Mouse (Mus musculus) liver, embryonic 14.5 days (tissue): ENCODE measurements at regions not wholly inside any gene's neighbourhood (a gene's known extent, or its start where the extent isn't known, plus 50 kb on each side); places are given as distances from the start of the nearest gene placed in this dataset.

Experiments used
- ATAC-seq: fragments of 200-750 bp; cut with Nextera tagmentation; 2 replicates; pipeline ENCODE4 v1.8.0; 2017; ENCODE audit warnings: moderate number of reproducible peaks, mild to moderate bottlenecking, moderate library complexity; ENCODE audit not compliant: insufficient read depth
- DNase-seq, 3 experiments: peaks; one replicate each; pipeline ENCODE4 v3.0.0-alpha.2; 2012 to 2013; ENCODE audit warnings: low read depth in 3 of 3, low spot score in 3 of 3
- H3K27ac ChIP-seq: fragments of 300-500 bp; sonication (generic); 2 replicates; pipeline ENCODE4 v1.5.1; 2014; ENCODE audit warnings: moderate library complexity, mild to moderate bottlenecking, control low read depth, inconsistent platforms
- H3K27me3 ChIP-seq: fragments of 300-500 bp; sonication (generic); 2 replicates; pipeline ENCODE4 v1.6.1; 2014; ENCODE audit warnings: mild to moderate bottlenecking, low read length, moderate library complexity; ENCODE audit not compliant: control insufficient read depth, insufficient read depth
- H3K36me3 ChIP-seq: fragments of 300-500 bp; sonication (generic); replicated peaks from 2 replicates; pipeline ENCODE4 v1.6.1; 2014; ENCODE audit warnings: low read depth; ENCODE audit not compliant: control insufficient read depth, insufficient read depth
- H3K4me1 ChIP-seq, 2 experiments: fragments of 200-500 bp in 1 of 2; fragments of 300-500 bp in 1 of 2; sonication (generic) in 1 of 2; replicated peaks; 2 replicates each; pipeline ENCODE4 v1.6.1; 2012 to 2014; ENCODE audit warnings: antibody characterized with exemption in 1 of 2, inconsistent platforms in 1 of 2, low read length in 1 of 2; ENCODE audit not compliant: control insufficient read depth in 2 of 2, insufficient read depth in 2 of 2
- H3K4me2 ChIP-seq: fragments of 300-500 bp; sonication (generic); 2 replicates; pipeline ENCODE4 v1.6.1; 2014; ENCODE audit warnings: low read depth, mild to moderate bottlenecking, control low read depth, moderate library complexity
- H3K4me3 ChIP-seq, 2 experiments: fragments of 200-500 bp in 1 of 2; fragments of 300-500 bp in 1 of 2; sonication (generic) in 1 of 2; 2 replicates each; pipeline ENCODE4 v1.5.1; 2012 to 2014; ENCODE audit warnings: low read depth in 2 of 2, low read length in 2 of 2, mild to moderate bottlenecking in 2 of 2, control low read depth in 1 of 2, inconsistent platforms in 1 of 2, moderate library complexity in 1 of 2; ENCODE audit not compliant: insufficient read depth in 1 of 2
- H3K9ac ChIP-seq: fragments of 300-500 bp; sonication (generic); replicated peaks from 2 replicates; pipeline ENCODE4 v1.6.1; 2014; ENCODE audit warnings: mild to moderate bottlenecking, control low read depth, moderate library complexity
- H3K9me3 ChIP-seq: fragments of 300-500 bp; sonication (generic); 2 replicates; pipeline ENCODE4 v1.6.1; 2016; ENCODE audit warnings: low read length, mixed read lengths; ENCODE audit not compliant: control insufficient read depth
- CTCF ChIP-seq: IDR thresholded peaks from 2 replicates; pipeline ENCODE4 v1.5.1; 2016; ENCODE audit warnings: antibody characterized with exemption, low read depth, control low read depth
- EP300 ChIP-seq: IDR thresholded peaks from 2 replicates; pipeline ENCODE4 v1.6.1; 2016; ENCODE audit warnings: antibody characterized with exemption, low read depth
- WGBS: fragments of 180-500 bp; shearing (Covaris S2); extraction: QIAGEN DNeasy Blood & Tissue Kit; methylation state at CpG from one replicate; pipeline ENCODE4 v1.1.7; 2014; ENCODE audit not compliant: insufficient replicate concordance; 5-methylcytosine and 5-hydroxymethylcytosine counted together

- no peak overlapping the region for H3K27ac ChIP-seq
- H3K27me3 ChIP-seq = no peaks in the 10 kb centered on the region
- H3K4me3 ChIP-seq = no peak overlapping the region
- ATAC-seq (no peak), DNase-seq (no peak)
- TF ChIP-seq CTCF (no peak), EP300 (no peak)
- no peak overlapping the region for H3K4me2 ChIP-seq
- H3K9me3 ChIP-seq = no peaks in the 10 kb centered on the region
- H3K36me3 ChIP-seq = no peaks in the 10 kb centered on the region
- H3K4me1 ChIP-seq = no peaks in the 10 kb centered on the region
- H3K9ac ChIP-seq = no peak overlapping the region
- WGBS = 61% methylated on average over 4 of the region's 4 CpGs
Observed at GRCm38 (mm10) chr5:73804556-73805230, 153.5 kb downstream of the Spata18 start.

- ATAC-seq (no peak), DNase-seq (no peak)
- H3K9me3 ChIP-seq = no peaks in the 10 kb centered on the region
- H3K4me2 ChIP-seq = no peak overlapping the region
- no peaks in the 10 kb centered on the region for H3K27me3 ChIP-seq
- TF ChIP-seq EP300 (no peak), CTCF (no peak)
- no peak overlapping the region for H3K9ac ChIP-seq
- no peaks in the 10 kb centered on the region for H3K4me1 ChIP-seq
- H3K27ac ChIP-seq = no peak overlapping the region
- H3K36me3 ChIP-seq = no peaks in the 10 kb centered on the region
- 73% methylated on average over 3 of the region's 3 CpGs for WGBS
- H3K4me3 ChIP-seq = no peak overlapping the region
Observed at GRCm38 (mm10) chr5:73810660-73811059, 159.5 kb downstream of the Spata18 start.

GRCm38 (mm10) chr5:73811094-73811521, 159.9 kb downstream of the Spata18 start:
- WGBS = 65% methylated on average over 3 of the region's 3 CpGs
- no peak overlapping the region for H3K27ac ChIP-seq
- no peak for ATAC-seq
- H3K9me3 ChIP-seq = no peaks in the 10 kb centered on the region
- H3K4me2 ChIP-seq = no peak overlapping the region
- no peaks in the 10 kb centered on the region for H3K36me3 ChIP-seq
- TF ChIP-seq CTCF = no peak
- TF ChIP-seq EP300 = no peak
- no peak for DNase-seq
- H3K27me3 ChIP-seq = no peaks in the 10 kb centered on the region
- no peak overlapping the region for H3K9ac ChIP-seq
- no peaks in the 10 kb centered on the region for H3K4me1 ChIP-seq
- H3K4me3 ChIP-seq = no peak overlapping the region

- Histone ChIP-seq H3K4me2 (no peak overlapping the region), H3K4me1 (no peaks in the 10 kb centered on the region), H3K9me3 (no peaks in the 10 kb centered on the region), H3K4me3 (no peak overlapping the region), H3K27me3 (no peaks in the 10 kb centered on the region), H3K9ac (no peak overlapping the region), H3K27ac (no peak overlapping the region), H3K36me3 (no peaks in the 10 kb centered on the region)
- 74% methylated on average over 5 of the region's 5 CpGs for WGBS
- DNase-seq = no peak
- ATAC-seq = no peak
- TF ChIP-seq CTCF (no peak), EP300 (no peak)
Observed at GRCm38 (mm10) chr5:73815752-73816151, 164.6 kb downstream of the Spata18 start.

GRCm38 (mm10) chr5:73817180-73817579, 166.0 kb downstream of the Spata18 start:
- no peaks in the 10 kb centered on the region for H3K9me3 ChIP-seq
- H3K4me2 ChIP-seq = no peak overlapping the region
- H3K9ac ChIP-seq = no peak overlapping the region
- TF ChIP-seq EP300 (no peak), CTCF (no peak)
- no peaks in the 10 kb centered on the region for H3K27me3 ChIP-seq
- H3K36me3 ChIP-seq = no peaks in the 10 kb centered on the region
- DNase-seq (no peak), ATAC-seq (no peak)
- no peak overlapping the region for H3K4me3 ChIP-seq
- H3K27ac ChIP-seq = no peak overlapping the region
- no peaks in the 10 kb centered on the region for H3K4me1 ChIP-seq
- WGBS = 64% methylated on average over 1 of the region's 1 CpGs
